Mouse (Mus musculus) CD4-positive helper T cell, adult 2 months (primary cell): ENCODE data around the gene Wnt1.

Source experiments
- DNase-seq: peaks from one replicate; pipeline ENCODE4 v3.0.0-alpha.2; 2012; ENCODE audit warnings: low read depth, missing footprints, low spot score

Gene Wnt1

DNA sequence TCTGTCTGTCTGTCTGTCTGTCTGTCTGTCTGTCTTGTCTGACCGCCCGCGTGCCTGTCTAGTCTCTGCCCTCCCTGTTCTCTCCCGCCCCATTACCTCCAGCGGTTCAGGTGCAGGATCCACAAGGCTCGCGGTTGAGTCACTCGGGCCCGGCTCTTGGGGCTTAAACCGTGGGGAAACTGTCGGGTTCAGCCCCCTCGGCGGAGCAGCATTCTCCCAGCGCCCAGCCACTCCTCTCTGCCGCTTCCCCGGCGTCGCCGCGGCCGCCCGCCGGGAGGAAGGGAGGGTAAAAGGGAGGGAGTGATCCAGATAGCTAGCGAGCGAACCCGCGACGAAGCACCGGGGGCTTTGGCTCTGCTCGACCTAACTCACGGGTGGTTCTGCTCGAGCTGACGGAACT, 11.9 kb upstream of the Wnt1 start, which contains the start of gene Wnt10b:
Wnt10b (minus strand) TSS at position 389 of the 400 bp plus-strand sequence.
- DNase-seq: no peak

GRCm38 (mm10) chr15:98778191-98778770, 11.4 kb upstream of the Wnt1 start:
- DNase-seq: no peak

DNA sequence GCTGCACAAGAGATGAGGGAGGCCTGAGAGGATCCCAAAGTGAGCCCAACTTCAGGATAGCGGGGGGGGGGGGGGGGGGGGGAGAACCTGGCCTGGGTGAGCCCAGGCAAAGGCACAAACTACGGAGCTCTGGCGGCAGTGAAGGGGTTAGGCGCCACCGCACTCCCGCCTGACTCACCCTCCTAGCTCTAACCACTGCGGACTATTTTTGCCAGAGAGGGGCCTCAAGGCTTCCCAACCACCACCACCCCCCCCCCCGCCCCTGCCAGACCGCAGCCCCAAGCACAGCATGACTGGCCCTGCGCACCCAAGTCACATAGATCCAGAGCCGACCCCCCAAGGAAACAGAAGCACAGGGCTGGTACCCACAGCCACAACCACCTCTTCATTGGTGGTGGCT, 10.9 kb upstream of the Wnt1 start:
- DNase-seq: no peak

DNA sequence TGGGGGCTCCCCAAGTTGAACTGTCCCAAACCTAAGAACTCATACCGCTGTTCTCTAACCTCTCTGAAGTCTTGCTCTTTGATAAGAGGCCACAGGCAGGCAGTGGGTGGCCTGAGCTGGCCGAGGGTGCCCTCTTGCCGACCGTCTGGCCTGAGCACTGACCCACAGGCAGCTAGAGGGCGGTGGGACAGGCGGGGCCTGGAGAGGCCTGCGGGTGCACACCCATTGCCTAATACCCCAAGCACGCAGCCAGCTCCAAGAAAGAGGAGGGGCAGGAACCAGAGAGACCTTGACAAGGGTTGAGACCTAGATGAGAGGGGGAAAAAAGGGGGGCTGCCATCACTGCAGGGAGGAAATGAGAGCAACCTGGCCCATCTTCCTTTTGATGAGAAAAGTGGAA, 9.6 kb upstream of the Wnt1 start:
- DNase-seq: no peak

GRCm38 (mm10) chr15:98780573-98780972, 9.1 kb upstream of the Wnt1 start:
- DNase-seq: no peak

GRCm38 (mm10) chr15:98781166-98781565, 8.5 kb upstream of the Wnt1 start:
- DNase-seq: no peak

DNA sequence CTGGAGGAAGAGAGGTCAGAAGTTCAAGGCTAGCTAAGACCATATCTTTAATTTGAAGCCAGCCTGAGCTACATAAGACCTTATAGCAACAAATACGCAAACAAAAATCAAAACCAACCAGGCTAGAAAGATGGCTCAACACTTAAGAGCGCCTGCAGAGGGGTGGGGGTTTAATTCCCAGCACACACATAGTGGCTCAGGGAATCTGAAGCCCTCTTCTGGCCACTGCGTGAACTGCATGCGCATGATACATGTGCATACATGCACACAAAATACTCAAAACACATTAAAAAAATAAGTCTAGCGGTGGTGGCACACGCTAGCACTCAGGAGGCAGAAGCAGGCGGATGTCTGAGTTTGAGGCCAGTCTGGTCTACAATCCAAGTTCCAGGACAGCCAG, 3.9 kb upstream of the Wnt1 start:
- DNase-seq: no peak

GRCm38 (mm10) chr15:98787930-98788329, 1.7 kb upstream of the Wnt1 start:
- no peak for DNase-seq

DNA sequence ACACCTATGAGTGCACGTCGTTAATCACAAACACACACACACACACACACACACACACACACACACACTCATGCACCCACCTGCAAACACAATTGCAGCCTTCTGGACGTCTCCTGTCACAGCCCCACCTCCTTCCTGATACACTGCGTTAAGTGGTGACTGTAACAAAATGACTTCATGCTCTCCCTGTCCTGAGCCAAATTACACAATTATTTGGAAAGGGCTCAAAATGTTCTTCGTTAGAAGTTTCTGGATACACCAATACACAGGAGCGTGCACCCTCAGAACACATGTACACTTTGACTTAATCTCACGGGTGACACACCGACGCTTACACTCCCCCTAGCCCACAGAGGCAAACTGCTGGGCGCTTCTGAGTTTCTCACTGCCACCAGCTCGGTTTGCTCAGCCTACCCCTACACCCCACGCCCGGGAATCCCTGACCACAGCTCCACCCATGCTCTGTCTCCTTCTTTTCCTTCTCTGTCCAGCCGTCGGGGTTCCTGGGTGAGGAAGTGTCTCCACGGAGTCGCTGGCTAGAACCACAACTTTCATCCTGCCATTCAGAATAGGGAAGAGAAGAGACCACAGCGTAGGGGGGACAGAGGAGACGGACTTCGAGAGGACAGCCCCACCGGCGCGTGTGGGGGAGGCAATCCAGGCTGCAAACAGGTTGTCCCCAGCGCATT, 541 bp upstream of the Wnt1 start:
- no peak for DNase-seq

GRCm38 (mm10) chr15:98790761-98791160, 1.1 kb downstream of the Wnt1 start:
- DNase-seq: no peak

DNA sequence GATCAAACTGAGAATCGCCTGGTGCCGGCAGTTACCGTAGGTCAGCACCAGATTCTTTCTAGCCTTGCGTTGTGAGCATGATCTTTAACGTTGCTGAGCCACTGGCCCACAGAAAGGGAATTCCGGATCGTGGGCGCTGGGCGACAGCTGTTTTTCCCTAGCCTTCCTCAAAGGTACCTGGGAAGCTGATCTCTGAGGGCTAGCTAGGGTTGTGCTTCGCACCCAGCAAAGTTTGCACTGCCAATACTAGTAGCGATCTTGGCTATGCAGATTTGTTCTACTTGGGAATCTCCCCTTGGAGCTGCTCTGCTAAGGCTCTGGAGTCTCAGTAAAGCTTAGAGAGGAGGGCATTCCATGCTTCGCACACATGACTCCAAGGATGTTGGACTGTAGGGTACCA, 1.6 kb downstream of the Wnt1 start:
- no peak for DNase-seq

DNA sequence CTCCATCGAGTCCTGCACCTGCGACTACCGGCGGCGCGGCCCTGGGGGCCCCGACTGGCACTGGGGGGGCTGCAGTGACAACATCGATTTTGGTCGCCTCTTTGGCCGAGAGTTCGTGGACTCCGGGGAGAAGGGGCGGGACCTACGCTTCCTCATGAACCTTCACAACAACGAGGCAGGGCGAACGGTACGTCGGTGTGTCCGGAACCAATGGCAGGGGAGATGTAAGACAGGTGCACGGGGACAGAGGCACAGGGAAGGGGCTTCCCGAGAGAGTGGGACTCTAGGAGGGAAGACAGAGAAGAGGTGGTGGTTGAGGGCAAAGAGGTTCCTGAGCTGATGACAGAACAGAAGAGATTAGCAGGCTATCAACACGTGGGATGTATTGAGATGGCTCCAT, 2.1 kb downstream of the Wnt1 start:
- no peak for DNase-seq

GRCm38 (mm10) chr15:98792233-98793020, 2.8 kb downstream of the Wnt1 start:
- DNase-seq: peak; percentile 55

GRCm38 (mm10) chr15:98793141-98793698, 3.6 kb downstream of the Wnt1 start:
- no peak for DNase-seq

GRCm38 (mm10) chr15:98796803-98797595, 7.3 kb downstream of the Wnt1 start:
- no peak for DNase-seq

DNA sequence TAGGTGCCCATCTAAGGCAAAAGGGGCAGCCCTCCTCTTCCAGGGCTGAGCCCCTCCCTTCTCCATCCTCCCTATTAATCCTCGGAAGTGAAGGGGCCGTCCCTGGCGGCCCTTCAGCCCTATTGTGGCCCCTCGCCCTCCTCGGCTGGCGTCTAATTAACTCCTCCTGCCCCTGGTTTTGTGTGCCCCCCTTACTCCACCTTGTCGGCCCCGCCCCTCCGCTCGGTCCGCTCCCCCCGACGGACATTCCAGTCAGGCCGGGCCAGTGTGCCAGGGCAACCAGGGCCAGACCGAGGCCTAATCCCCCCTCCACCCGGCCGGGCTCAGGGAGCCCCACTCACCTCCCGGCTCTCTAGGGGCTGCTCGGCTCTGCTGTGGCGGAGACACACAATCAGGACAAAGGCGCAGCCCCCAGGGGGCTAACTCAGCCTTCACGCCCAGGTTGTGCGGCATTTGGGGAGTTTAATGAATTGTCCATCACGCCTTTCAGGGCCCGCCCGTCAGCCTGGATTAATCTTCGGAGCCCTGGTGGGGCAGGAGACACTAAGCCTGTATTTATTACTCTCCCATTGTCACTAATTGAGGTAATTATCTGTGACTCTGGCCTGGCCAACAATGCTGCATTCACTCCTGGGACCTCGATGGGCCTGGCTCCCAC, 8.3 kb downstream of the Wnt1 start:
- DNase-seq: no peak

DNA sequence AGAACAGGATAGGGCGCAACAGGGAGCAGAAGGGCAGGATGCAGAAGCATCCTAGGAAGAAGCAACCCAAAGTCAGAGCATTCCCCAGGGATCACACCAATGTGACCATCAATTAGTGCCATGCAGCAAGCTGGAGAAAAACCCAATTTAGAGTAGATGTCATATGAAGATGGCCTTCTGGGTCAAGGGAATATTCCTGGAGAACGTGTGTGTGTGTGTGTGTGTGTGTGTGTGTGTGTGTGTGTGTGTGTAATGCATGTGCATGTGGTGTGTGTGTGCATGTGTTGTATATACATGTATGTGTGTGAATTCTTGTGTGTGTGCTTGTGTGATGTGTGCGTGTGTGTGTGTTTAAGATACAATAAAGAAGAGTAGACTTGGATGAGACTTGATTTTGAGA, 9.2 kb downstream of the Wnt1 start:
- no peak for DNase-seq

GRCm38 (mm10) chr15:98799396-98799795, 9.7 kb downstream of the Wnt1 start:
- DNase-seq: peak; percentile 65

- no peak for DNase-seq
These were observed 13.3 kb downstream of the Wnt1 start for GRCm38 (mm10) chr15:98802926-98803325.

GRCm38 (mm10) chr15:98804054-98804453, 14.4 kb downstream of the Wnt1 start:
- peak; percentile 71 for DNase-seq
